Comparison of ENCODE assay signal across 9 mouse cellular contexts in the genomic region with DNA sequence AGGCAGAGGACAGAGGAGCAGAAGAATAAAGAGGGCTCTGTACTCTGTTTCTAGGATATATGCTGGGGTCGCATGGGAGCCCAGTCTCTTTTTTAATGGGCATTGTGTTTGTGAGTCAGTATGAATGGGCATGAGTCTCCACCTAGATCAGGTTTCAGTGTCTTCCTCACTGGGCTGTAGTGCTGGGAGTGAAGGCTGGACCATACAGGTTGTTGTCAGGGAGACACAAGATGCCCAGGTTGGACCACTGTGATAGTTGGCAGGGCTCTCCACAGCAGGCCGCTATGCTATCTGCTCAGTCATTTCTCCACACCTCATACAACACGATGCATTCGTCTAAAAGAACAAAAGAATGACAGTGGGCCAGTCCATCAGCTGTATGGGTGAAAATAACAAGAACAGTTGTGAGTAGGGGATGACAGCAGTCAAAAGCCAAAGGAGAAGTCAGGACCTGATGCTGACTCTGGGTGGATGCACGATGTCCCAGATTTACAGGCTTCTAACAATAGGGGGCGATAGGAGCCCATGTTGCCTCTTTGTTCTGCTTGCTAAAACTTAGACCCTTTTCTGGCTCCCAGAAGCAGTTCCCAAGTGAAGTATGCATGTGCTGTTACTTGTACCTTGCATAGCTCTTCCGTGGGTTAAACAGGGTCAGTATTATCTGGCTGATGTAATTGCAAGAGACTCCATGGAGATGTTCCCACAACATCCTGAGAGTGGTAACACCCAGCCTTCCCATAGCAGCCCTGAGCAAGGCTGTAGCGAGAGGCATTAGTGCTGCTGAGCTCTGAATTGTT.
DNase-seq lines count a peak whose midpoint lies in the region; ATAC-seq lines count a peak whose summit lies in the region.
"Had no signal": no experiment of that assay in that cellular context is flagged by ENCODE, and none has a peak within 500 bp of the region (broad histone marks: within the 10 kb centered on the region; RNA-seq: fewer than 3 reads in every experiment).

No protein-coding gene starts in this region.

- H3K27me3 ChIP-seq in forebrain, embryonic 11.5 days (ENCODE audit: control insufficient read depth, insufficient read depth, low read length) = no peaks in the 10 kb centered on the region
- H3K27me3 ChIP-seq in forebrain, embryonic 15.5 days = no peaks in the 10 kb centered on the region
- H3K27me3 ChIP-seq in midbrain, embryonic 12.5 days = no peaks in the 10 kb centered on the region
- no peaks in the 10 kb centered on the region for H3K27me3 ChIP-seq in midbrain, embryonic 13.5 days
- H3K27me3 ChIP-seq in forebrain, embryonic 16.5 days (replicated peaks; ENCODE audit: control insufficient read depth, insufficient read depth, low read length) = no peaks in the 10 kb centered on the region
- H3K27me3 ChIP-seq in intestine, embryonic 16.5 days (replicated peaks; ENCODE audit: control insufficient read depth, insufficient read depth, low read length) = no peaks in the 10 kb centered on the region
- H3K27me3 ChIP-seq: embryonic facial prominence, embryonic 15.5 days had no signal

- ATAC-seq in forebrain, embryonic 11.5 days (replicated peaks; ENCODE audit: low FRiP score) = peak; percentile 56; the same call in 1 of the 2 replicates
- ATAC-seq in forebrain, embryonic 15.5 days (replicated peaks) = no peak
- peak; percentile 41; the same call in 1 of the 2 replicates for ATAC-seq in midbrain, embryonic 12.5 days (ENCODE audit: low FRiP score, low read depth)
- ATAC-seq in midbrain, embryonic 13.5 days = no peak
- ATAC-seq in forebrain, embryonic 16.5 days = peak; percentile 57
- ATAC-seq in intestine, embryonic 16.5 days = no peak

- no peaks in the 10 kb centered on the region for H3K36me3 ChIP-seq in forebrain, embryonic 11.5 days (ENCODE audit: control insufficient read depth, insufficient read depth, low read length)
- H3K36me3 ChIP-seq in forebrain, embryonic 15.5 days = no peaks in the 10 kb centered on the region
- H3K36me3 ChIP-seq in midbrain, embryonic 12.5 days = no peaks in the 10 kb centered on the region
- H3K36me3 ChIP-seq in midbrain, embryonic 13.5 days = no peaks in the 10 kb centered on the region
- no peaks in the 10 kb centered on the region for H3K36me3 ChIP-seq in forebrain, embryonic 16.5 days (ENCODE audit: control insufficient read depth, insufficient read depth)
- H3K36me3 ChIP-seq in intestine, embryonic 16.5 days (ENCODE audit: control insufficient read depth, insufficient read depth, low read length) = no peaks in the 10 kb centered on the region
- H3K36me3 ChIP-seq: embryonic facial prominence, embryonic 15.5 days had no signal

- H3K4me2 ChIP-seq in forebrain, embryonic 11.5 days (ENCODE audit: low read depth, low read length, severe bottlenecking) = no peak overlapping the region
- H3K4me2 ChIP-seq in forebrain, embryonic 15.5 days (replicated peaks) = no peak overlapping the region
- no peak overlapping the region for H3K4me2 ChIP-seq in midbrain, embryonic 12.5 days (replicated peaks)
- H3K4me2 ChIP-seq in midbrain, embryonic 13.5 days (replicated peaks) = no peak overlapping the region
- no peak overlapping the region for H3K4me2 ChIP-seq in forebrain, embryonic 16.5 days (ENCODE audit: low read length)
- no peak overlapping the region for H3K4me2 ChIP-seq in intestine, embryonic 16.5 days (ENCODE audit: low read depth, low read length)
- H3K4me2 ChIP-seq: embryonic facial prominence, embryonic 15.5 days had no signal

- no peaks in the 10 kb centered on the region for H3K9me3 ChIP-seq in forebrain, embryonic 11.5 days (ENCODE audit: control insufficient read depth, low read length)
- no peaks in the 10 kb centered on the region for H3K9me3 ChIP-seq in forebrain, embryonic 15.5 days
- no peaks in the 10 kb centered on the region for H3K9me3 ChIP-seq in midbrain, embryonic 12.5 days
- H3K9me3 ChIP-seq in midbrain, embryonic 13.5 days = no peaks in the 10 kb centered on the region
- no peaks in the 10 kb centered on the region for H3K9me3 ChIP-seq in forebrain, embryonic 16.5 days (ENCODE audit: control insufficient read depth, low read length)
- no peaks in the 10 kb centered on the region for H3K9me3 ChIP-seq in intestine, embryonic 16.5 days (ENCODE audit: control insufficient read depth, low read length)
- H3K9me3 ChIP-seq: embryonic facial prominence, embryonic 15.5 days had no signal

- DNase-seq in forebrain, embryonic 11.5 days (ENCODE audit: low spot score) = peak; percentile 57
- DNase-seq in left cerebral cortex, postnatal 36 days (ENCODE audit: low spot score in 2 of 2) = peak; percentile 17 to 44
- DNase-seq in yolk sac, embryonic 10.5 days (ENCODE audit: low spot score) = no peak

- no peak overlapping the region for H3K9ac ChIP-seq in forebrain, embryonic 11.5 days (ENCODE audit: low read length)
- no peak overlapping the region for H3K9ac ChIP-seq in forebrain, embryonic 15.5 days (replicated peaks)
- no peak overlapping the region for H3K9ac ChIP-seq in midbrain, embryonic 12.5 days (replicated peaks)
- no peak overlapping the region for H3K9ac ChIP-seq in midbrain, embryonic 13.5 days (replicated peaks)
- no peak overlapping the region for H3K9ac ChIP-seq in forebrain, embryonic 16.5 days (replicated peaks; ENCODE audit: low read depth, low read length)
- no peak overlapping the region for H3K9ac ChIP-seq in intestine, embryonic 16.5 days (ENCODE audit: low read depth, low read length)
- H3K9ac ChIP-seq: embryonic facial prominence, embryonic 15.5 days had no signal

- no peaks in the 10 kb centered on the region for H3K4me1 ChIP-seq in forebrain, embryonic 11.5 days (replicated peaks; ENCODE audit: control insufficient read depth, insufficient read depth, low read length)
- no peaks in the 10 kb centered on the region for H3K4me1 ChIP-seq in forebrain, embryonic 15.5 days
- H3K4me1 ChIP-seq in midbrain, embryonic 12.5 days = no peaks in the 10 kb centered on the region
- no peaks in the 10 kb centered on the region for H3K4me1 ChIP-seq in midbrain, embryonic 13.5 days (replicated peaks)
- no peaks in the 10 kb centered on the region for H3K4me1 ChIP-seq in forebrain, embryonic 16.5 days (replicated peaks; ENCODE audit: control insufficient read depth, insufficient read depth, low read length)
- no peaks in the 10 kb centered on the region for H3K4me1 ChIP-seq in intestine, embryonic 16.5 days (ENCODE audit: control insufficient read depth, insufficient read depth, low read length)
- H3K4me1 ChIP-seq: embryonic facial prominence, embryonic 15.5 days had no signal

- no peak overlapping the region for H3K27ac ChIP-seq in forebrain, embryonic 11.5 days (ENCODE audit: low read depth, low read length)
- no peak overlapping the region for H3K27ac ChIP-seq in forebrain, embryonic 15.5 days (replicated peaks)
- no peak overlapping the region for H3K27ac ChIP-seq in midbrain, embryonic 12.5 days (replicated peaks)
- H3K27ac ChIP-seq in midbrain, embryonic 13.5 days = no peak overlapping the region
- no peak overlapping the region for H3K27ac ChIP-seq in forebrain, embryonic 16.5 days (ENCODE audit: low read length)
- H3K27ac ChIP-seq in intestine, embryonic 16.5 days (ENCODE audit: low read length) = no peak overlapping the region
- H3K27ac ChIP-seq: embryonic facial prominence, embryonic 15.5 days had no signal

- no peak overlapping the region for H3K4me3 ChIP-seq in forebrain, embryonic 11.5 days (ENCODE audit: low read depth, low read length)
- H3K4me3 ChIP-seq in forebrain, embryonic 15.5 days = no peak overlapping the region
- no peak overlapping the region for H3K4me3 ChIP-seq in midbrain, embryonic 12.5 days
- H3K4me3 ChIP-seq in midbrain, embryonic 13.5 days (replicated peaks) = no peak overlapping the region
- H3K4me3 ChIP-seq in forebrain, embryonic 16.5 days (replicated peaks; ENCODE audit: low read length) = no peak overlapping the region
- no peak overlapping the region for H3K4me3 ChIP-seq in intestine, embryonic 16.5 days (ENCODE audit: low read length)
- H3K4me3 ChIP-seq: embryonic facial prominence, embryonic 15.5 days had no signal

- 47% methylated on average over 8 of the region's 8 CpGs for WGBS in forebrain, embryonic 11.5 days
- 48% methylated on average over 8 of the region's 8 CpGs for WGBS in forebrain, embryonic 15.5 days
- 50% methylated on average over 8 of the region's 8 CpGs for WGBS in midbrain, embryonic 12.5 days
- WGBS in midbrain, embryonic 13.5 days = 45% methylated on average over 8 of the region's 8 CpGs
- WGBS in forebrain, embryonic 16.5 days = 48% methylated on average over 8 of the region's 8 CpGs
- WGBS in intestine, embryonic 16.5 days = 44% methylated on average over 8 of the region's 8 CpGs

- intact Hi-C loops in left cerebral cortex, postnatal 36 days (cut with DNase I) = loop anchor here (5.0 kb wide), 1 partner anchor 1703 kb away; no protein-coding TSS in a partner anchor

Comparison
In these comparisons a context has a peak if more than half of its experiments do, and no peak if none do; other contexts are left out.
1. ATAC-seq: peak in forebrain, embryonic 11.5 days (single experiment), midbrain, embryonic 12.5 days (single experiment) and forebrain, embryonic 16.5 days (single experiment); none in forebrain, embryonic 15.5 days (single experiment), midbrain, embryonic 13.5 days (single experiment) and intestine, embryonic 16.5 days (single experiment).